Mouse (Mus musculus) lung, postnatal 0 days (tissue): ENCODE measurements around the gene Fance. TPM values are rescaled to one million over a fixed set of nuclear protein-coding genes. Genes with fewer than 3 reads are reported as not detected.
A peak's percentile ranks its signal among the peaks of the same experiment; 100 is the strongest.

Experiments
- ATAC-seq: fragments of 200-750 bp; cut with Nextera tagmentation; 2 replicates; pipeline ENCODE4 v1.8.0; 2017; ENCODE audit warnings: moderate library complexity
- DNase-seq: peaks from one replicate; pipeline ENCODE4 v3.0.0-alpha.2; 2016; ENCODE audit warnings: low spot score
- H3K27ac ChIP-seq: fragments of 300-500 bp; sonication (generic); 2 replicates; pipeline ENCODE4 v1.5.1; 2014; ENCODE audit warnings: antibody characterized with exemption, mild to moderate bottlenecking, low read length, mixed read lengths
- H3K27me3 ChIP-seq: fragments of 300-500 bp; sonication (generic); replicated peaks from 2 replicates; pipeline ENCODE4 v1.6.1; 2014; ENCODE audit warnings: low read length, mixed read lengths; ENCODE audit not compliant: insufficient read depth
- H3K36me3 ChIP-seq: fragments of 300-500 bp; sonication (generic); 2 replicates; pipeline ENCODE4 v1.6.1; 2014; ENCODE audit warnings: low read length, mixed read lengths; ENCODE audit not compliant: insufficient read depth
- H3K4me1 ChIP-seq: fragments of 300-500 bp; sonication (generic); 2 replicates; pipeline ENCODE4 v1.6.1; 2014; ENCODE audit warnings: antibody characterized with exemption, low read depth, low read length, mixed read lengths; ENCODE audit not compliant: insufficient read depth
- H3K4me2 ChIP-seq: fragments of 300-500 bp; sonication (generic); replicated peaks from 2 replicates; pipeline ENCODE4 v1.6.1; 2014; ENCODE audit warnings: low read depth, mild to moderate bottlenecking, low read length, moderate library complexity, mixed read lengths
- H3K4me3 ChIP-seq: fragments of 300-500 bp; sonication (generic); 2 replicates; pipeline ENCODE4 v1.5.1; 2014; ENCODE audit warnings: low read depth, low read length
- H3K9ac ChIP-seq: fragments of 300-500 bp; sonication (generic); replicated peaks from 2 replicates; pipeline ENCODE4 v1.6.1; 2014; ENCODE audit warnings: low read depth, mild to moderate bottlenecking
- H3K9me3 ChIP-seq: fragments of 300-500 bp; sonication (generic); 2 replicates; pipeline ENCODE4 v1.6.1; 2016; ENCODE audit warnings: low read length, mixed read lengths
- CTCF ChIP-seq: IDR thresholded peaks from 2 replicates; pipeline ENCODE4 v1.5.1; 2016; ENCODE audit warnings: antibody characterized with exemption, mild to moderate bottlenecking
- EP300 ChIP-seq: IDR thresholded peaks from 2 replicates; pipeline ENCODE4 v1.6.1; 2016; ENCODE audit warnings: antibody characterized with exemption, mild to moderate bottlenecking, control low read depth
- WGBS: fragments of 180-500 bp; shearing (Covaris S2); extraction: QIAGEN DNeasy Blood & Tissue Kit; methylation state at CpG from one replicate; pipeline ENCODE4 v1.1.7; 2014; 5-methylcytosine and 5-hydroxymethylcytosine counted together
- polyA plus RNA-seq: library from polyadenylated mRNA; unstranded; fragments of >200 nt; fragmentation: Nextera tagmentation; extraction: Ambion mirVana; gene quantifications from 2 replicates; pipeline ENCODE4 v1.2.1, GENCODE M21; 2015

Gene Fance
- polyA plus RNA-seq, 1 experiment from 2014 or later: 24.3 TPM

DNA sequence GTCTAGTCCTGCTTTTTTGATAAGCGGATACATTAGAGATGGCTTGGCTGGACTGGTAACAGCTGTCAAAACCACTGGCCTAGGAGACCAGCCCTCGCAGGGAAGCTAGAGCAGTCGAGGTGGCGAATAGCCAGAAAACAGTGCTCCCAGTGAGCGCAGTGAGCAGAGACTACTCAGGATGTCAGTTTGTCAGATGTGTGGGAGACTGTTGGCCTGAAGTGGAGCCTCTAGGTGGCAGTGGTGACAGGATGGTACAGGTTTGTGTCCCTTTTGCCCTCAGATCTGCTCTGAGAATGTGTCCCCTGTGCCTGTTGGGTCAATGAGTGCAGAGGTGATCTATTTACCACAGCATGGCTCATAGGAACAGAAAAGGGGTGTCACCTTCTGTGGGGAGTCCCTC is 25.3 kb upstream of the Fance start:
- ATAC-seq: peak; percentile 19; the same call in 1 of the 2 replicates
- H3K27ac ChIP-seq: no peak overlapping the region
- 51% methylated on average over 5 of the region's 5 CpGs for WGBS
- TF ChIP-seq EP300: no peak
- TF ChIP-seq CTCF: peak; percentile 57
- no peaks in the 10 kb centered on the region for H3K4me1 ChIP-seq
- no peaks in the 10 kb centered on the region for H3K36me3 ChIP-seq
- H3K9me3 ChIP-seq: no peaks in the 10 kb centered on the region
- peak; percentile 31 for DNase-seq
- H3K9ac ChIP-seq: no peak overlapping the region
- H3K27me3 ChIP-seq: no peaks in the 10 kb centered on the region
- H3K4me3 ChIP-seq: no peak overlapping the region
- H3K4me2 ChIP-seq: no peak overlapping the region

GRCm38 (mm10) chr17:28290262-28290661 is 23.1 kb upstream of the Fance start:
- Histone ChIP-seq H3K36me3 (no peaks in the 10 kb centered on the region), H3K27ac (no peak overlapping the region), H3K4me3 (no peak overlapping the region), H3K9me3 (no peaks in the 10 kb centered on the region), H3K4me1 (no peaks in the 10 kb centered on the region), H3K4me2 (no peak overlapping the region), H3K9ac (no peak overlapping the region), H3K27me3 (no peaks in the 10 kb centered on the region)
- ATAC-seq: peak; percentile 43
- WGBS: 25% methylated on average over 3 of the region's 3 CpGs
- DNase-seq: peak; percentile 30
- no peak for TF ChIP-seq EP300
- TF ChIP-seq CTCF: no peak

GRCm38 (mm10) chr17:28290671-28291070 is 22.6 kb upstream of the Fance start:
- H3K4me1 ChIP-seq: no peaks in the 10 kb centered on the region
- peak; percentile 79 for DNase-seq
- no peak overlapping the region for H3K4me3 ChIP-seq
- H3K9ac ChIP-seq: no peak overlapping the region
- no peak overlapping the region for H3K27ac ChIP-seq
- H3K27me3 ChIP-seq: no peaks in the 10 kb centered on the region
- no peaks in the 10 kb centered on the region for H3K36me3 ChIP-seq
- no peaks in the 10 kb centered on the region for H3K9me3 ChIP-seq
- peak; percentile 73 for ATAC-seq
- WGBS: 51% methylated on average over 11 of the region's 11 CpGs
- TF ChIP-seq CTCF (no peak), EP300 (no peak)
- H3K4me2 ChIP-seq: no peak overlapping the region

- 75% methylated on average over 7 of the region's 7 CpGs for WGBS
- Histone ChIP-seq H3K27me3 (no peaks in the 10 kb centered on the region), H3K36me3 (no peaks in the 10 kb centered on the region), H3K9ac (no peak overlapping the region), H3K27ac (no peak overlapping the region), H3K4me1 (no peaks in the 10 kb centered on the region), H3K4me3 (no peak overlapping the region), H3K9me3 (no peaks in the 10 kb centered on the region), H3K4me2 (no peak overlapping the region)
- TF ChIP-seq EP300 (no peak), CTCF (no peak)
- ATAC-seq (no peak), DNase-seq (no peak)
These were observed 22.0 kb upstream of the Fance start for GRCm38 (mm10) chr17:28291346-28291745.

GRCm38 (mm10) chr17:28293716-28294115 is 19.6 kb upstream of the Fance start:
- no peak for ATAC-seq
- TF ChIP-seq EP300: no peak
- no peak for TF ChIP-seq CTCF
- Histone ChIP-seq H3K4me2 (no peak overlapping the region), H3K27ac (no peak overlapping the region), H3K4me1 (no peaks in the 10 kb centered on the region), H3K9ac (no peak overlapping the region), H3K27me3 (no peaks in the 10 kb centered on the region), H3K4me3 (no peak overlapping the region), H3K36me3 (no peaks in the 10 kb centered on the region), H3K9me3 (no peaks in the 10 kb centered on the region)
- DNase-seq: no peak
- WGBS: 59% methylated on average over 4 of the region's 4 CpGs

DNA sequence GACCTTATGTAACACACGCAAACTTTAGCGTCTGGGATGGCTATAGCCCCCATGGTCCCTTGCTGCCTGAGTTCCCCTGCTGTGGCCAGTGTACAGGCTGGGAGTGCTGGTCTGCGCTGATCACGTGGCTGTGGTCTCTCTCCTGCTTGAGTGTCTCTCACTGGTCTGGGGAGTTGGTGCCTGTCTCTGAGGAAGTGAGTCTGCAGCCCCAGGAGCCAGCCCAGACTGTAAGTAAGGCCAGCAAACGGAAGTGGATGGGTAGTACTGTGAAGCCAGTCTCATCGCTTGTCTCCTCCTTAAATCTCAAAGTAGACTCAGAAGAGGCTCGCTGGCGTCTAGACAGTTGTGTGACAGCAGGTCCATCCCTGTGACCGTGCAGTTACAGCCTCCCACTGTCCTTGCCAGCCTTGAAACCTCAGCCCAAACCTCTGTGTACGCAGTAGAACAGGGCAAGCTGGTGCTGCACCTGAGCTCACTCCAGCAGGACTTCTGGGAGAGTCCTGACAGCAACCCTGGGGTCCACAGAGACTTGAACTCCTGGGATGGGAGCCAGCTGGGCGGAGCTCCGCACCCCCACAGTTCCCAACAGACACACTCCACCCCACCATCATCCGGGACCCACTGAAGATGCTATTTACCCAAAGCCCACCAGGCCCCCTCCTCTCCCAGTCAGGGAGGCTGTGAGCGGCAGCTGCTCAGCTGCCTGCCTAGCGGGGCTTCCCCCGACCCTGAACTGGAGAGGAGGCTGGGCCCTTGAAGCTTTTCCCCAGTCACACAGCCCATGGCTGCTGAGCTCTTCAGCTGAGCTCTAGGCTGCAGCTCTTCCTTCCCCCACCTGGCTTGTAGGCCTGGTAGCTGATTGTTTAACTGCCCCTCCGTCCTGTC is 18.6 kb upstream of the Fance start:
- ATAC-seq (peak; percentile 27; the same call in 1 of the 2 replicates), DNase-seq (peak; percentile 36)
- H3K36me3 ChIP-seq: no peaks in the 10 kb centered on the region
- no peaks in the 10 kb centered on the region for H3K27me3 ChIP-seq
- no peak overlapping the region for H3K9ac ChIP-seq
- H3K4me2 ChIP-seq: no peak overlapping the region
- H3K27ac ChIP-seq: no peak overlapping the region
- TF ChIP-seq EP300 (no peak), CTCF (no peak)
- no peaks in the 10 kb centered on the region for H3K4me1 ChIP-seq
- no peaks in the 10 kb centered on the region for H3K9me3 ChIP-seq
- WGBS: 59% methylated on average over 17 of the region's 17 CpGs
- H3K4me3 ChIP-seq: no peak overlapping the region
